Mouse (Mus musculus): ENCODE data around the gene Castor2.

Gene Castor2

DNA sequence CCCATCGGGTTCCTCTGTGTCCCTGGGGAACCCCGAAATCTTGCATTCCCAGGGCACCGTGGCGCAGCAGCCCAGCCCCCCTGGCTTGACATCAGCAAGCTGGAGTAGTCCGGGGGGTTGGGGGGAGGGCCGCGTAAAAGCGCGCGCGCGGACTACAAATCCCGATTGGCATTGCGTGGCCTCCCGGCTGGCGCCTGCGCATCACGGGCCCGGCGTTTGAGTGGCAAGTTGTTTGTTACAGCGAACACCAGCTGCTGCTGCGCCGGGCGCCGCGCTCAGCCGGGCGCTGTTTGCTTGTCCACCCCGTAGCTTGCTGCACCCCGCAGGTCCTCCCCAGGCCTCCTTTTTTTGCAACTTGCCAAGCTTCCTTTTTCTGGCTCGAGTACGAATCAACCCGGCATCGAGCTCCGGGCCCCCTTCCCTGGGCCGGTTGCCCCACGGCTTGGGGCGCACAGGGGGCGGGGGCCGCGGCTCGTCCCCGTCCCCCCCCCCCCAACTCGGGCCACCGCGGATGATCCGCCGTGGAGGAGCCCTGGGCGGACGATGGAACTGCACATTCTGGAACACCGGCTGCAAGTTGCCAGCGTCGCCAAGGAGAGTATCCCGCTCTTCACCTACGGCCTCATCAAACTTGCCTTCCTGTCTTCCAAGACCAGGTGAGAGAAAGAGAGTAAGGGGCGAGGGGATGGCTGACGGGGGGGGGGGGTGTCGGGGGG, at the start of gene Castor2:
Castor2 (plus strand) TSS at position 216 of the 716 bp plus-strand sequence.
- peak; percentile 96 to 97 for DNase-seq

DNA sequence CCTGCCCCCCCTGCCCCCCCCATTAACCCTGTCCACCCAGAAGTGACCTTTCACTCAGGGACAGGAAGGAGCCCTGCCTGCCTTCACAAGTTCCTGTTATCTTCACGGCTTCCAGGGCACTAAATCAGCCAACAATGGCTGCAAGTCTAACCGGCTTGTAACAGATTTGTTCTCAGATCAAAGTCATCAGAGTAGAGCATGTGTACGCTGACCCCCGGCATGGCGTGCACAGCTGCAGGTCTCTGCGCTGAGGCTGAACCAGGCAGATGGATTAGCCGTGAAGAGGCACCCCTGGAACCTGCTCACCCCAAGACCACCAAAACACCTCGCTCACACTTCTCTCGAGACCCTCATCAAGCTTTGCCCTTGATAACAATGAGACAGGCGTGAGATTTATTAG, 48.8 kb upstream of the Castor2 start:
- no peak for DNase-seq

DNA sequence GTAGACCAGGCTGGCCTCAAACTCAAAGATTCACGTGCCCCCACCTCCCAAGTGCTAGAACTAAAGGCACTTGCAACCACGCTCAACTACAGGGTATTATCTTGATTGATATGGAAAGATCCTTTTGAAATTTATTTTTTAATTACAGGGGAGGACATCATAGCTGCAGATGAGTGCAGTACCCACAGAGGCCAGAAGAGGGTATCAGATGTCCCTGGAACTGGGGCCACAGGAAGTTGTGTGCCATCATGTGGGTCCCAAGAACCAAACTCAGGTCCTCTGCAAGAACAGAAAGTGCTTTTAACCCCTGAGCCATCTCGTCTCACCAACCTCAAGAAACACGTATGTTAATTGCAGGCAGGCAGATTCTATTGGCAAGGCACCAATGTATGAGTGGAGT, 46.9 kb upstream of the Castor2 start:
- DNase-seq: no peak

DNA sequence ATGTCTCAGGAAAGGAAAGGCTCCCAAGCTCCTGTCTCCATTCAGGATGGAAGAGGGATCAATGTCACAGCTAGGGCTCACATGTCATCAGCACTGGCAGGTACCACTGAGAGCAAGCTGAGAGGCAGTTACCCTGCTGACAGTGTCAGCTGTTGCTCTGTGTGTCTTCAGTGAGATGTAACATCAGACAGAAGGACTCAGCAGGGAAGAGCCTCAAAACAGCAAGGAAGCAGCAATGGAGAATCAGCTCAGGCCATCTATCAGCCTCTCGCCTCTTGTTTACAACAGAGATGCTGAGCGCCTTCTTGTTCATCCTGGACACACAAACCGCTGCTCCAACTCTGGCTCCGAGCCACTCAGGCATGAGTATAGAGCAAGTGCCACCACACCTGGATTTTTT, 45.0 kb upstream of the Castor2 start:
- peak; percentile 55 to 81 for DNase-seq

DNA sequence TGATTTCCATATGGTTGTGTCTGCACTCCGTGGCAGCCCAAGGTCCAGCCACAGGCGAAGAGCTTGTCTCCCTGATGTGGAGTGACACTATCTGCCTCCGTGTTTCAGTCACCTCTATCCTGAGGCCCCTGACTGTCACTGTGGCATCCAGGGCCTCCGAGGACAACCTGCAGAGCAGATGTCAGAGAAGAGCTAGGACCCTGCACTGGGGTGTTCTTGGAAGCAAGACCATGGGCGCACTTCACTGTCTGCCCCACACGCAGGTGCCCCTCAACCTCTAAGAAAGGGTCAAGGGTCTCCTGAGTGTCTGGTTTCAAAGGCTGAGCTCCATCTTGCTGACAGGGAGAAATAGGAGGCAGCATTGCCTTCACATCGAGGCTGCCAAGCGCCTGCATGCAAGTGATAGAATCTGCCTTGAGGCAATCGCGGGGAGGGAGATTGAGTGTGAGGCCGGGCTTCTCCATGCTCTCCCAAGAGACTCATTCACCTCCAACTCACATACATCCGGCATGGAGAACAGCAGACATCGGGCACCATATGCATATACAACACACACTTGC, 40.6 kb upstream of the Castor2 start:
- no peak for DNase-seq

DNA sequence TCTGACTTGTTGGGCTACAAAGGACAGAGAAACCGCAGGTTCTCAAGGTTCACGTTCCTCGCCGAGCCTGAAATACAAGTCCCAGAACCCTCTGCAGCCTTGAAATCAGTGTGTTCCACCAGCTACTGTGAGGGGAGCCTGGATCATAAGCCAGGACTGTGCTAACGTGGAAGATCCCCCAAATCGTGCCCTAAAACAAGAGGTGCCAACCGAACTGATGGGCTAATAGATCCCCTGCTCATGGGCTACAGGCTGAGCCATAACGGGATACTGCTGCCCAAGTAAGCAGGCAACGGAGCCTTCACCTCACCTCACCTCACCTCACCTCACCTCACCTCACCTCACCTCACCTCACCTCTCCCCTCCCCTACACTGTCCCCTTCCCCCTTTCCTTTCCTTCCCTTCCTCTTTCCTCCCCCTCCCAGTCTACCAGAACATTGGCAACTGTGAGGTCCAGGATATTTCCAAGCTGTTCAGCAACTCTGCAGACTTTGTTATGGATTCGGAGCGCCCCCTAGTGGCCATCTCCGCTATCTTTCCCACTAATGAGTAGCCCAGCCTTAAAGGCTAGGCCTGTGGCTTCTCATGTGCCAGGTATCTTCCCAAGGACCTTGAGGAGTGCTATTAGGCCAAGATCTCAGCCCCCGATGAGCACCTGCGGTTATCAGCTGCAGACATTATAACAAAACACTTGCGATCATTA, 36.0 kb upstream of the Castor2 start:
- DNase-seq: peak; percentile 98 to 99

DNA sequence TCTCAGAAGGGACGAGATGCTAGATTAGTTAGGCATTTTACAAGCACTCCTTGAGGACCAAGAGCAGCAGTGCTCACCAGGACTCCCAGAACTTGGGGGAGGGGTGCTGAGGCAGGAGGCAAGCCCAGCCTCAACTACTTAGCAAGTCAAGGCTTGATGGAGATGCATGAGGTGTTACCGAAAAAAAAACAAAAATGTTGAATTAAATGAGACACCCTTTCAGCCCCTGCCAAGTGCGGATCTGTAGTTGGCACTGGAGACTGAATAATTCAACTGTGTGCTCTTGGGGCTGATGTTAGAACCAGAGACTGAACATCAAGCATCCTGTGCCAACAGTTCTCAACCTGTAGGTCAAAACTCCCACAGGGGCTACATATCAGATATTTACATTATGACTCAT, 33.2 kb upstream of the Castor2 start:
- DNase-seq: no peak

DNA sequence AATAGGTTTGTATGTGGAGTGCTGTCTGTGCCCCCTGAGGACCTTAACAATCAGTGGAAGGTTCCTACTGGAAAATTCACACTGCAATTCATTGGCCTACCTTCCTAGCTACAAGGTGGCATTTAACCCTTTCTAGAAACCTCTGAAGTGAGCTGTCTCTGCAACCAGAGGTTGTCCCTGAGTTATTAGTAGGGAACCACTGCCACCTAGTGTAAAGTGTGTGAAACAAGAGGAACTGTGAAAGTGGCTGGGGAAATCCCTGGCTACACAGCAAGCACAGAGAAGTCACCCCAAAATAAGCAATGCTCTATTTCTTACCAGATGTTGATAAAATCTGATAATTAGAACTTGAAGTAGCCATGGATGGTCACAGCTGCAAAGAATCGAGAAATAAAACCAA, 31.6 kb upstream of the Castor2 start:
- peak; percentile 59 to 65 for DNase-seq

DNA sequence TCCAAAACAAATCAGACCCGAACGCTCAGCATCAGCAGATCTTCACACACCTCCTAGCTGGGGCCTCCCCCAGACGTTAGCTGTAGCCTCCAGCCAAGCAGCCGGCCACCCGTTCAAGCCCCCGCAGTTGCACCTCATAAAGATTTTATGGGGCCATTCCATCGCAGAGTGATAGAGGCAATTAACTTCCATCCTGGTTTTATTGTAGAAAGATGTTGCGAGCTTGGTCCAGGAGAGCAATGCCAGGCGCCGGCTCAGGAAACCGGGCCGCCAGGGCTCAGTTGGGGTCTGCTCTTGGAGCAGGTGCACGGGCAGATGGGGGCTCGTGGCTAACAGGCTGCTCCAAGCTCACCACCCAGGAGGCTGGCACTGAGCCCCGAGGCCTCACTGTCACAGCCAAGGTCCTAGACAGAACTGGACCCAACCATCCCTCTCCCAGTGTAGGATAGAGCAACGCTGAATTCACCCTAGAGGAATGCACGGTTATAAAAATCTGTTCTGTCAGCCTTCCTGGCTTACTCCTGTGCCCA, 25.9 kb upstream of the Castor2 start:
- peak; percentile 100 for DNase-seq

DNA sequence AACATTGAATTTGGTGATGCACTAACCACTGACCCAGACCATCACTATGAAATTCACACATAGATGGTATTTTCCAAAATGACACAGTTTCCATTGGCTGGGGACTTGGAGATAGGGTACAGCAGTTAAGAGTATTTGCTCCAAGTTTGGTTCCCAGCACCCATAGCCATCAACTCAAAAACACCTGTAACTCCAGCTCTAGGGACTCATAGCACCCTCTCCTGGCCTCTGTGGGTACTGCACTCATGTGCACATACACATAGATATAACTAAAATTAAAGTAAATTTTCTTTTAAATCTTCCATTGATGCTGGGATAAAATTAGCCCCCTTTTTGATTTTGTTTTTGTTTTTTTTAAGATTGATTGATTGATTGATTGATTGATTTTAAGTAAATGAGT, 25.1 kb upstream of the Castor2 start:
- DNase-seq: peak; percentile 54 to 76

DNA sequence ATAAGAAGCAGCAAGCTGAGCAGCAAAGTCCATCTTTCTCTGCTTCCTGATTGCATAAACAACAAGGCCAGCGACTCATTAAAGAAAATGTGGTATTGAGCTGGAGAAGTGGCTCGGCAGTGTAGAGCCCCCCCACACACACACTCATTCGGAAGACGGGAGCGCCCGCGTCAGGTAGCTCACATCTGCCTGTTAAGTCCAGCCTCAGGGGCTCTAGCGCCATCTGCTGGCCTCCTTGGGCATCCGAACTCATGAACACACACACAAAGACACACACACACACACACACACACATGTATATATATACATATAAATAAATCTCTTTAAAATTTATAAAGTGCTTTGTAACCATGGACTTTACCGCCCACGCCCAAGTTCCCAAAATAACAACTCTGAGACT, 23.3 kb upstream of the Castor2 start:
- no peak for DNase-seq

DNA sequence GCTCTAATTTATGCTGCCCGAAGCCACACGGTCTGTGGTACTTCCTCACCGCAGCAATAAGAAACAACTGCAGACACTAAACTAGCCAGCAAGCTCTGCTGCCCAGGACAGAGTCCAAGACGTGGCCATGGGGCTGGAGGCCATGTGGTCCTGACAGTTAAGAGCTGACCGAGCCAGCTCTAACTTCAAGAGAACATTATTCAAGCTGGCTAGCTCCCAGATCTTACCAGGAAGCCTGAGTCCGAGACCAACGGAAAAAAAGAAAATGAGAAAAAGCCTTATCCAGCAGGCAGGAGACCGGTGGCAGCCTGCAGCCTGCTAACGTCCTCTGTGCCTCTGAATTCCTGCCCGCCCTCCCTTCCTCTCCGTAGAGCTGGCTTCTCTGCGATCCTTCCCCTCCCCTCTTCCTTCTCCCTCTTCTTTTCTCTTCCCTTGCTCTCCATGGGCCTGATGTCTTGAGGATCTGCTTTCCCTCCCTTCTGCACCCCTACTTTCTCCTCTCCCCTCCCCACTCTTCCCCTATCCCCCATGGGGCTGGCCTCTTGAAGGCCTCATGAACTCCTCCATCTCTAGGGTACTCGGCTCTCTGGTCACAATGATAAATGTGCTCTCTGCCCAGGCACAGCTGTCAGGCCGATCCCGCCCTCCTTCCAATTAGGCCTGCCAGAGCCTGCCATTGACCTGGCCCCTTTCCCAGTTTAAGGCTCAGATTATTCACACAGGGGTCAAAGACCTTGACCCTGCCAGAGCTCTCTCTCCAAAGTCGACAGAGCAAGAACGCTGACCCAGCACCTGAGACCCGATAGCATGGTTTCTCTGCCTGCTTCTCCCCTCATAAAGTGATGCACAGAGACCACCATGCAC, 18.6 kb upstream of the Castor2 start:
- peak; percentile 42 to 68 for DNase-seq

DNA sequence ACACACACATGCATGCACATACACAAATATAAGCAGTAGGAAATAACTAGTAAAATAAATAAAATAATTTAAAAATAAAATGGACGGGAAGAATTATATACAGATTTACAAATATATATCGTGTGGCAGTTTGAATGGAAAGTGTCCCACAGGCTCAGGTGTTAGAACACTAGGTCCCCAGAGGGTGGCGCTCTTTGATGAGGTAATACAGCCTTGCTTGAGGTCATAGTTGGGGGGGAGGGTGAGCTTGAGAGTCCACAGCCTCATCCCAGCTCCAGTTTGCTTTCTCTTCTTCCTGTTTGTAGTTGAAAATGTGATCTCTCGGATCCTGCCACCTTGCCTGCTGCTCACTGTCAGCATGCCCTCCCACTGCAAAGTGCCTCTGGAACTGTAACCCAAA, 14.3 kb upstream of the Castor2 start:
- peak in 1 of 2 experiments; percentile 59 for DNase-seq

DNA sequence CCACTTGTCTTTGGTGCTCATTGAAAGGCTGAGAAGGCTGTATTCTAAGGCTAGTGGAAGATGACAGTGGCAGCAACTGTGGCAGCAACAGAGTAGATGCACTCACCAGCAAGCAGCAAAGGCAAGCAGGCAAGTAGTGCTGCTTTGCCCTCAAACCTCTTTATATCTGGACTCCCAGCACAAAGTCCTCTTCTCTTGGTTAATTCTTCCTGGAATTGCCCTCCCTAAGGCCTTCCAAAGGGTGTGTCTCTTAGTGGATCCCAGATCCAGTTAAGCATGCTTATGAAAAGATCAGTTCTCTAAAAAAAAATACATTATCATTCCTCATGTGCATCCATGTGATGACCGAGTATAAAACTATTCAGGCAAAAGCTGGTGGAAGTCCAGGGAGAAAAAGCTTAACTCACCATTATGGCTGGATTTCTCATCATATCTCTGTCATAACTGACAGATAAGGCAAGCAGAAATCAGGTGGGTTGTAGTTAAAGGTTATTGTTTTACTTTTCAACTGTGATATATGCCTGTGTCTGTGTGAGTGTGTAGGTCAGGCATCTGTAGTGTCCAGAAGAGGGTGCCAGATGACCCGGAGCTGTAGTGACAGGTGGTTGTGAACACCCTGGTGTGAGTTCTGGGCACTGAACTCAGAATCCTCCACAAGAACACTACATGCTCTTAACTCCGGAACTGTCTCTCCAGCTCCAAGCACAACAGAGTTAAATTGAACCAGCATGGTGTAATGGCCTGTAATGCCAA, 13.4 kb upstream of the Castor2 start:
- peak in 1 of 2 experiments; percentile 50 for DNase-seq

DNA sequence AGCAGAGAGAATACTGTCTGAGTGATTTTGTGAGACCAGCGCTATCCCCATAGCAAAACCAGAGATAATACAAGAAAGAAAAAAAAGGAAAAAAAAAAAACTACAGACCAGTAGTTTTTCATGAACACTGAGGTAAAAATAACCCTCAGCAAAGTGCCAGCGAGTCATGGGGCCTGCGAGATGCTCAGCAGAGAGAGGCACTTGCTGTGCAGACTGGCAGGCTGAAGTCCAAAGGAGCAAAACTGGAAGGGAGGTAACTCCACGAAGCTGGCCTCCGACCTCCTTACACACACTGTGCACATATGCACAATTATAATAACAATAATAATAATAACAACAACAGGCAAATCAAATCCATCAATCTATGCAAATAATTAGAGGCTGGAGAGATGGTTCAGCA, 12.3 kb upstream of the Castor2 start:
- peak; percentile 63 to 77 for DNase-seq

DNA sequence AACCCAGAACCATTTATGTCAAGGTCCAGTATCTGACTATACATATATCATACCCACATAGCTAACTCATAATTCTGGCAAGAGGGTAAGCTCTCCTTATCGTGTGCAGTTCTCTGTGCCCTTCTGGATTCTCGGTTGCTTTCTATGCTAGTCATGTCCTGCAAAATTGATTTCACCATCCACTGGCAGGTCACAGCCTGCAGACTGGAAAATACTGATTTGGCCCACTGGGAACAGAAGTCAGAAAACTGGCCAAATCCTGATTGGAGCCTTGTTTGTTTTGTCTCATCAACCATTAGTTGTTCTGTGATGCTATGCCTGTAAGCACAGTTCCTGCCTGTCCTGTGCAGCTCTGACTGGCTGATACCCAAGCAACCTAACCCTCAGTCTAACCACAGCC, 3.7 kb upstream of the Castor2 start:
- no peak for DNase-seq

DNA sequence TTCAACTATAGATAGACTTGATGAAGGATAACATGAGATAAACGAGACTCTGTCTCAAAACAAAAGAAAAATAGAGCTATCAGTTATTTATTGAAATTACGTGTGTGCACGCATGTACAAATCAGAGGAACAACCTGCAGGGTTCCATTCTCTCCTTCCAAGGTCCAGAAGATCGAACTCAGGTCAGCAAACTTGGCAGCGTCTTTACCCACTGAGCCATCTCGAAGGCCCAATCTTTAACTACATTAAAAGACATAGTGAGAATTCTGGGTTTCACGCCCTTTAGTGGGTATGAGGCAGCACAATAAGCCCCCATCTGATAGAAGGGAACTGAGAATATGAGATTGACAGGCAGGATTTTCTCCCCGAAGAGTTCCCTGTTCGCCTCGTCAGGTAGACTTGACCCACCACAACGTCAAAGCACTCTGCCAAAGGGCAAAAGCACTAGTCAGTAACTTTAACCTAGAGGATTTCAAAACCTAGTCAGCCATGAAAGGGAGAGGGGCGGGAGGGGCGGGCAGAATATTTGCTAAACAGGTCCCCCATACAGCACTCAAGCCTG, 1.1 kb upstream of the Castor2 start:
- DNase-seq: no peak

DNA sequence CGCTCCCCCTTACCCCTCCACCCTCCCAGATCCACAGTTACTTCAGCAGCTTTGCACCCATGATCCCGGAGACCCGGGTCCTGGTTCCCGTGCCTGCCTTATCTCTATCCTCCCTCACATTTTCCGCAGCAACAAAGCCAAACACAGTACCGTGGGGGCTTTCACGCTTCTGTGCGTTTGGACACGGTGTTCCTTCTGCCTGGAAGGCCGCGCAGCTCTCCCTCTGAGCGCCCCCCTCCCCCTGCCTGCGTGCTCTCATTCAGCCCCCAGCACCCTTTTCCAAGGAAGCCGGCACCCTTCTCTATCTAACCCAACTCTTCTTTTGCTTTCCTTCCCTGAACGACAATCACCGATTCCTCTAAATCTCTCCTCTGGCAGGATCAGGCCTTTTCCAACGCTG, 535 bp upstream of the Castor2 start:
- DNase-seq: peak; percentile 72 to 73

DNA sequence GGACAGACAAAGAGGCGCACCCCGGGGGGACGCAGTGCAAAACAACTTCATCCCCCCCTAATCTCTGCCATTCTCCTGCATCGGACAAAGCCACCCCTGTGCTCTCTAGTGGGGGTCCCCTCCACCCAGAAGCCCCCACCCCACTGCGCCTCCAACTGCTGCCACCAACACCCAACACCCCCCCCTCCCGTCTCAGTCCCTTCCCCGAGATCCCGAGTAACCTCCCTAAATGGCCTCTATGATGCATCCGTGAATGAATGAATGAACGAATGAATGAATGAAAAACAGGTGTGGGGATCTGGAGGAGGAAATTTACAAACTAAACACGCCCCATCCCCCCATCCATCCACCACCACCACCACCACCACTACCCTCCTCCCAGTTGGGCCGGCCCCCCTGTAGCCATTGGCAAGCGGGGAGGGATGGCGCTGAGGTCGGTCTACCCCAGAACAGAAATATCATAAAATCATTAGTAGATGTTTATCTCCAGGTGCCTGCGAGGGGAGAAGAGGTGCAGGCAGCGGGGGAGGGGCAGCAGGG, 791 bp downstream of the Castor2 start:
- DNase-seq: peak; percentile 45 to 56

DNA sequence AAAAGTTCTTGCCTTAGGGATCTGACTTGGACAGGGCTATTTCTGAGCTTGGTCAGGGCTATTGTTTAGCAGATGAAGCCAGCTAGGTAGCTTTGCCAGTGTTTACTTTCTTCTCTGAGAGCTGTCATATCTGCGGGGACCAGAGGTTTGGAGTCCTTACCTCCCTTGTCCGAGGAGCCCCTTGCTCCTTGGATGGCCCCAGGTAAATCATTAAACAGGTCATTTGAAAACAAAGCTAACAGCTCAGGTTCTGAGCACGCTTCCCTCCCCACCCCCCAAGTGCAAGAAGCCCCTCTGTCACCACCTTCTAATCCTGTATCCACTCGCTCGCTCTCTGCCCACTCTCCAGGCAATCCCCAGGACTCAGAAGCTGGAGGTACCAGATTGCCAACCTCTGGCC, 1.8 kb downstream of the Castor2 start:
- no peak for DNase-seq

DNA sequence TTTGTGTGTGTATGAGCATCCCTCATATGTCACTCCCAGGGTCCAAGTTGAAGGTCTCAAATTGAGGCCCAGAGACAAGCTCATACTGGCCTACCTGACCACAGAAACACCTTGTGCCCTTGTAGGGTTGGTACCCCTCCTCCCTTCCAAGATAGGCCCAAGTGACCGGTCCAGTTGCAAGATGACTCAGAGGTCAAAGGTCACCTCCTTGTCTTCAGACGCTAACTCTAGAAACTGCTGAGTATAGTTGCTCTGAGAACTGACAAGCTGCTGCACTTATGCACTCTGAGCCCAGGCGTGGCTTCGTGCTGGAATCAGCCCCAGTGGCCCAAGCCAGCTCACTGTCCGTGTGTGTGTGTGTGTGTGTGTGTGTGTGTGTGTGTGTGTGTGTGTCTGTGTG, 2.4 kb downstream of the Castor2 start:
- peak; percentile 30 to 33 for DNase-seq

DNA sequence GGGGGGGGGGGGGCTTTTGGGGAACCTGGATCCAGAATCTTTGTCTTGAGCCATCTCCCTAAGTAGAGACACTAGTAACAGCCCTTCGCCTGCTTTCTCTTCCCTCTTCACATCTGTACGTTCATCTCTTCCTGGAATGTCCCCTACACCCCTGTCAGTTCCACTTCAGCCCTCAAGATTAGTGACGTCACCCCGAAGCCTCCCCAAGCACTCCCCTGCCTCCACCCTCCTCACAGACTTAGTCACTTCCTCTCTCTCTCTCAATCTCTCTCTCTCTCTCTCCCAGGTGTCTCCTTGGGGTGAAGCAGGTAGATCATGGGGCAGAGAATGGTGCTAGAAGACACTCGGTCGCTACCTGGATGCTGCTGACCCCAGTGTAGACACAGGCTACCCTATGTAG, 3.2 kb downstream of the Castor2 start:
- DNase-seq: no peak
